Mouse (Mus musculus): ENCODE data around the gene Gcnt4. TPM values are rescaled to one million over a fixed set of nuclear protein-coding genes. Genes with fewer than 3 reads are reported as not detected.

Gcnt4 gene
- polyA plus RNA-seq, 1 experiment from 2014 or later = 1.3 TPM

- no peak for TF ChIP-seq CTCF (IDR thresholded peaks at IDR 0.05; ENCODE audit: low read depth)
- Histone ChIP-seq H3K27me3 (ENCODE audit: insufficient read depth, low read length) (no peaks in the 10 kb centered on the region), H3K9ac (ENCODE audit: low read depth, low read length) (no peak overlapping the region), H3K4me3 (replicated peaks; ENCODE audit: low read depth, low read length) (no peak overlapping the region), H3K36me3 (ENCODE audit: insufficient read depth, low read length) (no peaks in the 10 kb centered on the region), H3K27ac (no peak overlapping the region), H3K9me3 (replicated peaks; ENCODE audit: low read length) (no peaks in the 10 kb centered on the region), H3K4me2 (ENCODE audit: low read length) (no peak overlapping the region), H3K4me1 (replicated peaks; ENCODE audit: insufficient read depth, low read length) (no peaks in the 10 kb centered on the region)
- ATAC-seq (replicated peaks; ENCODE audit: low FRiP score, low read depth) = no peak
- DNase-seq (ENCODE audit: low spot score) = no peak
- 83% methylated on average over 5 of the region's 5 CpGs for WGBS
These were observed 38.3 kb downstream of the Gcnt4 start for GRCm38 (mm10) chr13:96962801-96963200.

GRCm38 (mm10) chr13:96964981-96965380, 40.5 kb downstream of the Gcnt4 start:
- H3K27me3 ChIP-seq (ENCODE audit: insufficient read depth, low read length) = no peaks in the 10 kb centered on the region
- H3K27ac ChIP-seq = no peak overlapping the region
- H3K4me1 ChIP-seq (replicated peaks; ENCODE audit: insufficient read depth, low read length) = no peaks in the 10 kb centered on the region
- 85% methylated on average over 7 of the region's 7 CpGs for WGBS
- H3K9me3 ChIP-seq (replicated peaks; ENCODE audit: low read length) = no peaks in the 10 kb centered on the region
- ATAC-seq (replicated peaks; ENCODE audit: low FRiP score, low read depth) (no peak), DNase-seq (ENCODE audit: low spot score) (no peak)
- TF ChIP-seq CTCF (IDR thresholded peaks at IDR 0.05; ENCODE audit: low read depth) = no peak
- H3K4me3 ChIP-seq (replicated peaks; ENCODE audit: low read depth, low read length) = no peak overlapping the region
- H3K9ac ChIP-seq (ENCODE audit: low read depth, low read length) = no peak overlapping the region
- no peaks in the 10 kb centered on the region for H3K36me3 ChIP-seq (ENCODE audit: insufficient read depth, low read length)
- H3K4me2 ChIP-seq (ENCODE audit: low read length) = no peak overlapping the region

- Histone ChIP-seq H3K4me1 (replicated peaks; ENCODE audit: insufficient read depth, low read length) (no peaks in the 10 kb centered on the region), H3K9me3 (replicated peaks; ENCODE audit: low read length) (no peaks in the 10 kb centered on the region), H3K27me3 (ENCODE audit: insufficient read depth, low read length) (no peaks in the 10 kb centered on the region), H3K36me3 (ENCODE audit: insufficient read depth, low read length) (no peaks in the 10 kb centered on the region), H3K4me2 (ENCODE audit: low read length) (no peak overlapping the region), H3K4me3 (replicated peaks; ENCODE audit: low read depth, low read length) (no peak overlapping the region), H3K27ac (no peak overlapping the region), H3K9ac (ENCODE audit: low read depth, low read length) (no peak overlapping the region)
- no peak for TF ChIP-seq CTCF (IDR thresholded peaks at IDR 0.05; ENCODE audit: low read depth)
- 78% methylated on average over 15 of the region's 15 CpGs for WGBS
- DNase-seq (ENCODE audit: low spot score) = no peak
- ATAC-seq (replicated peaks; ENCODE audit: low FRiP score, low read depth) = no peak
These were observed 42.0 kb downstream of the Gcnt4 start for GRCm38 (mm10) chr13:96966210-96967089.

- H3K4me1 ChIP-seq (replicated peaks; ENCODE audit: insufficient read depth, low read length) = no peaks in the 10 kb centered on the region
- WGBS = 67% methylated on average over 5 of the region's 5 CpGs
- no peak overlapping the region for H3K9ac ChIP-seq (ENCODE audit: low read depth, low read length)
- H3K9me3 ChIP-seq (replicated peaks; ENCODE audit: low read length) = no peaks in the 10 kb centered on the region
- no peak for TF ChIP-seq CTCF (IDR thresholded peaks at IDR 0.05; ENCODE audit: low read depth)
- no peak overlapping the region for H3K4me2 ChIP-seq (ENCODE audit: low read length)
- ATAC-seq (replicated peaks; ENCODE audit: low FRiP score, low read depth) (no peak), DNase-seq (ENCODE audit: low spot score) (no peak)
- no peaks in the 10 kb centered on the region for H3K27me3 ChIP-seq (ENCODE audit: insufficient read depth, low read length)
- H3K36me3 ChIP-seq (ENCODE audit: insufficient read depth, low read length) = no peaks in the 10 kb centered on the region
- no peak overlapping the region for H3K4me3 ChIP-seq (replicated peaks; ENCODE audit: low read depth, low read length)
- H3K27ac ChIP-seq = no peak overlapping the region
These were observed 42.6 kb downstream of the Gcnt4 start for GRCm38 (mm10) chr13:96967091-96967490.

- no peaks in the 10 kb centered on the region for H3K27me3 ChIP-seq (ENCODE audit: insufficient read depth, low read length)
- 92% methylated on average over 2 of the region's 2 CpGs for WGBS
- no peak overlapping the region for H3K4me2 ChIP-seq (ENCODE audit: low read length)
- no peak overlapping the region for H3K4me3 ChIP-seq (replicated peaks; ENCODE audit: low read depth, low read length)
- no peaks in the 10 kb centered on the region for H3K4me1 ChIP-seq (replicated peaks; ENCODE audit: insufficient read depth, low read length)
- H3K9me3 ChIP-seq (replicated peaks; ENCODE audit: low read length) = no peaks in the 10 kb centered on the region
- DNase-seq (ENCODE audit: low spot score) (no peak), ATAC-seq (replicated peaks; ENCODE audit: low FRiP score, low read depth) (no peak)
- no peak for TF ChIP-seq CTCF (IDR thresholded peaks at IDR 0.05; ENCODE audit: low read depth)
- H3K27ac ChIP-seq = no peak overlapping the region
- no peaks in the 10 kb centered on the region for H3K36me3 ChIP-seq (ENCODE audit: insufficient read depth, low read length)
- no peak overlapping the region for H3K9ac ChIP-seq (ENCODE audit: low read depth, low read length)
These were observed 43.3 kb downstream of the Gcnt4 start for GRCm38 (mm10) chr13:96967822-96968221.

- WGBS = 80% methylated on average over 4 of the region's 4 CpGs
- Histone ChIP-seq H3K27ac (no peak overlapping the region), H3K9me3 (replicated peaks; ENCODE audit: low read length) (no peaks in the 10 kb centered on the region), H3K4me1 (replicated peaks; ENCODE audit: insufficient read depth, low read length) (no peaks in the 10 kb centered on the region), H3K9ac (ENCODE audit: low read depth, low read length) (no peak overlapping the region), H3K4me3 (replicated peaks; ENCODE audit: low read depth, low read length) (no peak overlapping the region), H3K4me2 (ENCODE audit: low read length) (no peak overlapping the region), H3K36me3 (ENCODE audit: insufficient read depth, low read length) (no peaks in the 10 kb centered on the region), H3K27me3 (ENCODE audit: insufficient read depth, low read length) (no peaks in the 10 kb centered on the region)
- ATAC-seq (replicated peaks; ENCODE audit: low FRiP score, low read depth) (no peak), DNase-seq (ENCODE audit: low spot score) (no peak)
- TF ChIP-seq CTCF (IDR thresholded peaks at IDR 0.05; ENCODE audit: low read depth) = no peak
These were observed 46.6 kb downstream of the Gcnt4 start for GRCm38 (mm10) chr13:96971076-96971475.

All from kidney, postnatal 0 days (tissue).